Mouse (Mus musculus) forebrain, postnatal 0 days (tissue): ENCODE measurements around the gene Mypn. TPM values are rescaled to one million over a fixed set of nuclear protein-coding genes. Genes with fewer than 3 reads are reported as not detected.

Experiments
- ATAC-seq: fragments of 200-750 bp; cut with Nextera tagmentation; 2 replicates; pipeline ENCODE4 v1.8.0; 2017; ENCODE audit warnings: mild to moderate bottlenecking, moderate library complexity
- DNase-seq: peaks from one replicate; pipeline ENCODE4 v3.0.0-alpha.2; 2015
- H3K27ac ChIP-seq: fragments of 300-500 bp; sonication (generic); 2 replicates; pipeline ENCODE4 v1.5.1; 2014; ENCODE audit warnings: low read depth, mild to moderate bottlenecking, antibody characterized with exemption, low read length, moderate library complexity, mixed read lengths
- H3K27me3 ChIP-seq: fragments of 300-500 bp; sonication (generic); 2 replicates; pipeline ENCODE4 v1.6.1; 2014; ENCODE audit warnings: mild to moderate bottlenecking, low read length, mixed read lengths; ENCODE audit not compliant: insufficient read depth
- H3K36me3 ChIP-seq: fragments of 300-500 bp; sonication (generic); 2 replicates; pipeline ENCODE4 v1.6.1; 2014; ENCODE audit warnings: mild to moderate bottlenecking, moderate library complexity; ENCODE audit not compliant: insufficient read depth
- H3K4me1 ChIP-seq: fragments of 300-500 bp; sonication (generic); 2 replicates; pipeline ENCODE4 v1.6.1; 2014; ENCODE audit warnings: antibody characterized with exemption; ENCODE audit not compliant: insufficient read depth
- H3K4me2 ChIP-seq: fragments of 300-500 bp; sonication (generic); 2 replicates; pipeline ENCODE4 v1.6.1; 2014; ENCODE audit warnings: low read depth, mild to moderate bottlenecking, moderate library complexity
- H3K4me3 ChIP-seq: fragments of 300-500 bp; sonication (generic); 2 replicates; pipeline ENCODE4 v1.5.1; 2014; ENCODE audit warnings: low read depth, low read length, mixed read lengths
- H3K9ac ChIP-seq: fragments of 300-500 bp; sonication (generic); 2 replicates; pipeline ENCODE4 v1.6.1; 2014; ENCODE audit warnings: mild to moderate bottlenecking
- H3K9me3 ChIP-seq: fragments of 300-500 bp; sonication (generic); 2 replicates; pipeline ENCODE4 v1.6.1; 2016; ENCODE audit warnings: low read length
- CTCF ChIP-seq: sonication (generic); IDR thresholded peaks from 2 replicates; pipeline ENCODE4 v1.5.1; 2016; ENCODE audit warnings: antibody characterized with exemption, control low read depth, low read depth
- WGBS: fragments of 180-500 bp; shearing (Covaris S2); extraction: QIAGEN DNeasy Blood & Tissue Kit; methylation state at CpG from one replicate; pipeline ENCODE4 v1.1.7; 2014; 5-methylcytosine and 5-hydroxymethylcytosine counted together
- polyA plus RNA-seq: library from polyadenylated mRNA; unstranded; fragments of >200 nt; fragmentation: Nextera tagmentation; extraction: Ambion mirVana; gene quantifications from 2 replicates; pipeline ENCODE4 v1.2.1, GENCODE M21; 2015
- total RNA-seq: library from RNA; depleted of rRNA; stranded (reverse); fragments of >200 nt; gene quantifications from 2 replicates; pipeline ENCODE4 v1.2.3, GENCODE M21; 2014

The Mypn gene
- total and polyA plus RNA-seq, 2 experiments from 2014 or later = 0.67 to 1.2 TPM

GRCm38 (mm10) chr10:63167241-63167995, 36.3 kb downstream of the Mypn start:
- ATAC-seq = no peak
- no peak for DNase-seq
- H3K9ac ChIP-seq = no peak overlapping the region
- no peaks in the 10 kb centered on the region for H3K36me3 ChIP-seq
- WGBS = 86% methylated on average over 10 of the region's 10 CpGs
- H3K4me3 ChIP-seq = no peak overlapping the region
- H3K4me2 ChIP-seq = no peak overlapping the region
- no peaks in the 10 kb centered on the region for H3K27me3 ChIP-seq
- H3K9me3 ChIP-seq = no peaks in the 10 kb centered on the region
- no peaks in the 10 kb centered on the region for H3K4me1 ChIP-seq
- no peak overlapping the region for H3K27ac ChIP-seq
- TF ChIP-seq CTCF = no peak

GRCm38 (mm10) chr10:63165752-63166412, 37.9 kb downstream of the Mypn start:
- no peak overlapping the region for H3K4me2 ChIP-seq
- H3K27me3 ChIP-seq = no peaks in the 10 kb centered on the region
- no peak overlapping the region for H3K4me3 ChIP-seq
- ATAC-seq (no peak), DNase-seq (no peak)
- H3K27ac ChIP-seq = no peak overlapping the region
- no peak for TF ChIP-seq CTCF
- no peak overlapping the region for H3K9ac ChIP-seq
- H3K4me1 ChIP-seq = no peaks in the 10 kb centered on the region
- no peaks in the 10 kb centered on the region for H3K36me3 ChIP-seq
- 84% methylated on average over 16 of the region's 16 CpGs for WGBS
- no peaks in the 10 kb centered on the region for H3K9me3 ChIP-seq

GRCm38 (mm10) chr10:63161240-63161639, 42.5 kb downstream of the Mypn start:
- H3K27ac ChIP-seq = no peak overlapping the region
- ATAC-seq (no peak), DNase-seq (no peak)
- WGBS = 62% methylated on average over 5 of the region's 5 CpGs
- H3K27me3 ChIP-seq = no peaks in the 10 kb centered on the region
- H3K9me3 ChIP-seq = no peaks in the 10 kb centered on the region
- no peaks in the 10 kb centered on the region for H3K4me1 ChIP-seq
- H3K36me3 ChIP-seq = no peaks in the 10 kb centered on the region
- H3K4me3 ChIP-seq = no peak overlapping the region
- no peak overlapping the region for H3K9ac ChIP-seq
- TF ChIP-seq CTCF = no peak
- no peak overlapping the region for H3K4me2 ChIP-seq

- WGBS = 80% methylated on average over 12 of the region's 12 CpGs
- no peak overlapping the region for H3K27ac ChIP-seq
- H3K4me1 ChIP-seq = no peaks in the 10 kb centered on the region
- no peak overlapping the region for H3K4me3 ChIP-seq
- no peaks in the 10 kb centered on the region for H3K27me3 ChIP-seq
- no peaks in the 10 kb centered on the region for H3K9me3 ChIP-seq
- H3K4me2 ChIP-seq = no peak overlapping the region
- no peak overlapping the region for H3K9ac ChIP-seq
- TF ChIP-seq CTCF = no peak
- DNase-seq (no peak), ATAC-seq (no peak)
- H3K36me3 ChIP-seq = no peaks in the 10 kb centered on the region
Observed at GRCm38 (mm10) chr10:63160671-63161070, 43.1 kb downstream of the Mypn start.

- H3K9ac ChIP-seq = no peak overlapping the region
- WGBS = 77% methylated on average over 13 of the region's 13 CpGs
- H3K9me3 ChIP-seq = no peaks in the 10 kb centered on the region
- H3K4me3 ChIP-seq = no peak overlapping the region
- DNase-seq (no peak), ATAC-seq (no peak)
- no peaks in the 10 kb centered on the region for H3K27me3 ChIP-seq
- H3K27ac ChIP-seq = no peak overlapping the region
- H3K36me3 ChIP-seq = no peaks in the 10 kb centered on the region
- TF ChIP-seq CTCF = no peak
- H3K4me2 ChIP-seq = no peak overlapping the region
- H3K4me1 ChIP-seq = no peaks in the 10 kb centered on the region
Observed at GRCm38 (mm10) chr10:63158191-63158590, 45.6 kb downstream of the Mypn start.

- Histone ChIP-seq H3K27ac (no peak overlapping the region), H3K27me3 (no peaks in the 10 kb centered on the region), H3K4me3 (no peak overlapping the region), H3K4me2 (no peak overlapping the region), H3K36me3 (no peaks in the 10 kb centered on the region), H3K9ac (no peak overlapping the region), H3K9me3 (no peaks in the 10 kb centered on the region), H3K4me1 (no peaks in the 10 kb centered on the region)
- WGBS = 83% methylated on average over 4 of the region's 4 CpGs
- no peak for DNase-seq
- no peak for TF ChIP-seq CTCF
- no peak for ATAC-seq
Observed at GRCm38 (mm10) chr10:63157491-63157890, 46.3 kb downstream of the Mypn start.

GRCm38 (mm10) chr10:63156919-63157318, 46.8 kb downstream of the Mypn start:
- Histone ChIP-seq H3K4me3 (no peak overlapping the region), H3K36me3 (no peaks in the 10 kb centered on the region), H3K9ac (no peak overlapping the region), H3K27ac (no peak overlapping the region), H3K4me1 (no peaks in the 10 kb centered on the region), H3K4me2 (no peak overlapping the region), H3K9me3 (no peaks in the 10 kb centered on the region), H3K27me3 (no peaks in the 10 kb centered on the region)
- ATAC-seq (no peak), DNase-seq (no peak)
- WGBS = 50% methylated on average over 4 of the region's 4 CpGs
- no peak for TF ChIP-seq CTCF
